Mouse (Mus musculus): ENCODE results near the gene Galr3.

GRCm38 (mm10) chr15:79011550-79011949 is 30.1 kb upstream of the Galr3 start:
- no peak for TF ChIP-seq CTCF (IDR thresholded peaks at IDR 0.05; ENCODE audit: low read depth, low read length)
- no peak for TF ChIP-seq POLR2A (IDR thresholded peaks at IDR 0.05; ENCODE audit: borderline replicate concordance, low read depth, low read length)

All from bone marrow macrophage, adult 2 months (primary cell).